Mouse (Mus musculus): ENCODE measurements at regions not wholly inside any gene's neighbourhood (a gene's known extent, or its start where the extent isn't known, plus 50 kb on each side); places are given as distances from the start of the nearest gene placed in this dataset.

DNA sequence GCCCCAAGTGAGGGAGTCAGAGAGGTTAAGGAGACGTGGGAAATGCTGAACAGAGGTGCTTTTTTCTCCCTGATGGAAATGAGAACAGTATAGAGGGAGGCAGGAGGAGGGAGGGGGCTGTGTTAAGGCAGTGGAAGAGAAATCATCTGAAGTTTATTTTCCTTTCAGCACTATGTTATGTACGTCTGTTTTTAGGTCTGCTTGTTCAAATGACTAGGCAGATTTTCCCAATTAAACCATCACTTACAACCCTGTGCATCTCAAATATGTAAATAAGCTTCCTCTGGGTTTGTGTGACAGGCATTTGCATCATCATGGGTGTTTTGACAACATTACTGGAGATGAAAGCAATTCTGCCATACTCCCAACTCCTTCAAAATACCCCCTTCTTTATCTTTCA, 92.1 kb upstream of the Got2 start:
- TF ChIP-seq CTCF (conservative IDR thresholded peaks at IDR 0.05; ENCODE audit: insufficient read depth, insufficient read length, low read depth, low read length) (no peak), POLR2A (IDR thresholded peaks at IDR 0.05; ENCODE audit: low read depth, low read length) (no peak)
